Mouse (Mus musculus): ENCODE data around the gene Neo1. TPM values are rescaled to one million over a fixed set of nuclear protein-coding genes. Genes with fewer than 3 reads are reported as not detected.
A peak's percentile ranks its signal among the peaks of the same experiment; 100 is the strongest.

Gene Neo1
- polyA plus RNA-seq, 1 experiment from 2014 or later, result 40.8 TPM

- Histone ChIP-seq H3K27me3 (no peaks in the 10 kb centered on the region), H3K4me3 (replicated peaks) (no peak overlapping the region), H3K9me3 (no peaks in the 10 kb centered on the region), H3K4me1 (replicated peaks) (no peaks in the 10 kb centered on the region), H3K36me3 (peaks cover 71% of the 10 kb centered on the region), H3K9ac (replicated peaks) (no peak overlapping the region), H3K4me2 (replicated peaks) (no peak overlapping the region), H3K27ac (no peak overlapping the region)
- no peak for ATAC-seq
- 98% methylated on average over 1 of the region's 1 CpGs for WGBS
These were observed 156.4 kb downstream of the Neo1 start for GRCm38 (mm10) chr9:58879836-58880235.

- Histone ChIP-seq H3K27ac (no peak overlapping the region), H3K4me3 (replicated peaks) (no peak overlapping the region), H3K9ac (replicated peaks) (no peak overlapping the region), H3K27me3 (no peaks in the 10 kb centered on the region), H3K4me2 (replicated peaks) (no peak overlapping the region), H3K9me3 (no peaks in the 10 kb centered on the region), H3K36me3 (peaks cover 61% of the 10 kb centered on the region), H3K4me1 (replicated peaks) (no peaks in the 10 kb centered on the region)
- 91% methylated on average over 6 of the region's 6 CpGs for WGBS
- no peak for ATAC-seq
These were observed 159.2 kb downstream of the Neo1 start for GRCm38 (mm10) chr9:58876946-58877625.

GRCm38 (mm10) chr9:58875439-58875838, 160.8 kb downstream of the Neo1 start:
- Histone ChIP-seq H3K4me3 (replicated peaks) (no peak overlapping the region), H3K36me3 (peaks cover 50% of the 10 kb centered on the region), H3K9ac (replicated peaks) (no peak overlapping the region), H3K4me1 (replicated peaks) (no peaks in the 10 kb centered on the region), H3K4me2 (replicated peaks) (no peak overlapping the region), H3K27ac (no peak overlapping the region), H3K27me3 (no peaks in the 10 kb centered on the region), H3K9me3 (no peaks in the 10 kb centered on the region)
- no peak for ATAC-seq
- 92% methylated on average over 6 of the region's 6 CpGs for WGBS

- ATAC-seq, result no peak
- WGBS, result 84% methylated on average over 4 of the region's 4 CpGs
These were observed 161.9 kb downstream of the Neo1 start for GRCm38 (mm10) chr9:58874354-58874753.

GRCm38 (mm10) chr9:58873541-58874324, 162.5 kb downstream of the Neo1 start:
- no peak overlapping the region for H3K4me3 ChIP-seq (replicated peaks)

More at GRCm38 (mm10) chr9:58874354-58874753, 161.9 kb downstream of the Neo1 start:
- Histone ChIP-seq H3K4me3 (replicated peaks) (no peak overlapping the region), H3K4me2 (replicated peaks) (no peak overlapping the region), H3K9ac (replicated peaks) (no peak overlapping the region), H3K36me3 (peaks cover 42% of the 10 kb centered on the region), H3K27me3 (no peaks in the 10 kb centered on the region), H3K9me3 (no peaks in the 10 kb centered on the region), H3K27ac (no peak overlapping the region), H3K4me1 (replicated peaks) (no peaks in the 10 kb centered on the region)

GRCm38 (mm10) chr9:58871141-58871540, 165.1 kb downstream of the Neo1 start:
- Histone ChIP-seq H3K9ac (replicated peaks) (no peak overlapping the region), H3K4me1 (replicated peaks) (no peaks in the 10 kb centered on the region), H3K4me2 (replicated peaks) (no peak overlapping the region), H3K27ac (no peak overlapping the region), H3K27me3 (no peaks in the 10 kb centered on the region), H3K4me3 (replicated peaks) (no peak overlapping the region), H3K9me3 (no peaks in the 10 kb centered on the region), H3K36me3 (peaks cover 16% of the 10 kb centered on the region)
- 86% methylated on average over 10 of the region's 10 CpGs for WGBS
- no peak for ATAC-seq

More at GRCm38 (mm10) chr9:58873541-58874324, 162.5 kb downstream of the Neo1 start:
- no peaks in the 10 kb centered on the region for H3K4me1 ChIP-seq (replicated peaks)
- H3K4me2 ChIP-seq (replicated peaks), result no peak overlapping the region
- 52% methylated on average over 10 of the region's 10 CpGs for WGBS
- H3K27ac ChIP-seq, result no peak overlapping the region
- no peaks in the 10 kb centered on the region for H3K9me3 ChIP-seq
- H3K27me3 ChIP-seq, result no peaks in the 10 kb centered on the region
- peak; percentile 48; the same call in 1 of the 2 replicates for ATAC-seq
- H3K9ac ChIP-seq (replicated peaks), result no peak overlapping the region
- H3K36me3 ChIP-seq, result peaks cover 38% of the 10 kb centered on the region

- 19% methylated on average over 7 of the region's 7 CpGs for WGBS
- H3K4me1 ChIP-seq (replicated peaks), result peaks cover 26% of the 10 kb centered on the region
- H3K27ac ChIP-seq, result peak overlapping the region; percentile 55
- peak; percentile 66 for ATAC-seq
- no peak overlapping the region for H3K4me3 ChIP-seq (replicated peaks)
- no peaks in the 10 kb centered on the region for H3K9me3 ChIP-seq
- peaks cover 17% of the 10 kb centered on the region for H3K36me3 ChIP-seq
- H3K9ac ChIP-seq (replicated peaks), result peak overlapping the region; percentile 14; the same call in 1 of the 2 replicates
- no peaks in the 10 kb centered on the region for H3K27me3 ChIP-seq
- H3K4me2 ChIP-seq (replicated peaks), result no peak overlapping the region
These were observed 172.4 kb downstream of the Neo1 start for GRCm38 (mm10) chr9:58863826-58864225.

GRCm38 (mm10) chr9:58859080-58859635, 177.1 kb downstream of the Neo1 start:
- Histone ChIP-seq H3K27me3 (peaks cover 4% of the 10 kb centered on the region; the same call in 1 of the 2 replicates), H3K27ac (no peak overlapping the region), H3K36me3 (peaks cover 43% of the 10 kb centered on the region), H3K4me2 (replicated peaks) (peak overlapping the region; percentile 5; the same call in 1 of the 2 replicates), H3K4me1 (replicated peaks) (peaks cover 33% of the 10 kb centered on the region), H3K9ac (replicated peaks) (no peak overlapping the region), H3K4me3 (replicated peaks) (no peak overlapping the region), H3K9me3 (no peaks in the 10 kb centered on the region)
- WGBS, result 40% methylated on average over 30 of the region's 30 CpGs
- no peak for ATAC-seq

- ATAC-seq, result no peak
These were observed 181.3 kb downstream of the Neo1 start for GRCm38 (mm10) chr9:58854931-58855330.

GRCm38 (mm10) chr9:58849576-58850315, 186.5 kb downstream of the Neo1 start:
- H3K9me3 ChIP-seq, result no peaks in the 10 kb centered on the region
- H3K27me3 ChIP-seq, result no peaks in the 10 kb centered on the region
- H3K36me3 ChIP-seq, result peaks cover 17% of the 10 kb centered on the region
- H3K27ac ChIP-seq, result peak overlapping the region; percentile 71
- H3K4me2 ChIP-seq (replicated peaks), result 0 out of 2 replicates have a peak overlapping the region, but pooled peaks have one; percentile 5
- H3K9ac ChIP-seq (replicated peaks), result peak overlapping the region; percentile 36; the same call in 1 of the 2 replicates
- no peak overlapping the region for H3K4me3 ChIP-seq (replicated peaks)
- H3K4me1 ChIP-seq (replicated peaks), result peaks cover 49% of the 10 kb centered on the region
- WGBS, result 24% methylated on average over 13 of the region's 13 CpGs
- peak; percentile 56 for ATAC-seq

More at GRCm38 (mm10) chr9:58854931-58855330, 181.3 kb downstream of the Neo1 start:
- peaks cover 43% of the 10 kb centered on the region for H3K4me1 ChIP-seq (replicated peaks)
- peaks cover 4% of the 10 kb centered on the region; the same call in 1 of the 2 replicates for H3K27me3 ChIP-seq
- no peak overlapping the region for H3K27ac ChIP-seq
- 40% methylated on average over 3 of the region's 3 CpGs for WGBS
- no peak overlapping the region for H3K9ac ChIP-seq (replicated peaks)
- H3K9me3 ChIP-seq, result no peaks in the 10 kb centered on the region
- H3K4me3 ChIP-seq (replicated peaks), result no peak overlapping the region
- H3K4me2 ChIP-seq (replicated peaks), result no peak overlapping the region
- H3K36me3 ChIP-seq, result peaks cover 40% of the 10 kb centered on the region

GRCm38 (mm10) chr9:58847676-58848075, 188.6 kb downstream of the Neo1 start:
- Histone ChIP-seq H3K4me1 (replicated peaks) (peaks cover 34% of the 10 kb centered on the region), H3K36me3 (peaks cover 16% of the 10 kb centered on the region), H3K4me3 (replicated peaks) (no peak overlapping the region), H3K27me3 (no peaks in the 10 kb centered on the region), H3K9me3 (no peaks in the 10 kb centered on the region), H3K27ac (no peak overlapping the region), H3K9ac (replicated peaks) (no peak overlapping the region), H3K4me2 (replicated peaks) (no peak overlapping the region)
- no peak for ATAC-seq
- WGBS, result 76% methylated on average over 7 of the region's 7 CpGs

All from midbrain, embryonic 13.5 days (tissue).